ENCODE assay signal across 31 mouse cellular contexts in the genomic region with DNA sequence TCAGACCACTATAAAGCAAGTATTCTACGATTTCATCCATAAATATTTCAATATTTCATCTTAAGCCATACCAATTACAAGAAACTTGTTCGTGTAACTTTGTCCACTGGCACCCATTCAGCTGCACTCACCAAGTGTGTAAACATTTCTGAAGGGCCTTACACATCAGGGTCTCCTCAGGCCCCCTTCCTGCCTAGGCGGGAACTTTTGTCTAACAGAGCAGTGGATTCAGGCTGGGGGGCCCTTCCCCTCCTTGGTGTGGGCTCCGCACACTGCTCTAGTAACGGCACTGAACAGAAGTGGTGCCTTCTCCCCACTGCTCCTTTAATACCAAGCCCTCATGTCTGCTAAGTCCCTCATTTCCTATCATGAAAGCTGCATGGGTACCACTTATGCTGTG.
"Had no signal": no experiment of that assay in that cellular context is flagged by ENCODE, and none has a peak within 500 bp of the region (broad histone marks: within the 10 kb centered on the region; RNA-seq: fewer than 3 reads in every experiment).

No protein-coding gene starts in this region.

- H3K9ac ChIP-seq: heart, embryonic 15.5 days; hindbrain, embryonic 12.5 days; hindbrain, embryonic 13.5 days; hindbrain, embryonic 14.5 days; hindbrain, embryonic 15.5 days; intestine, embryonic 15.5 days; kidney, embryonic 15.5 days had no signal

- H3K27me3 ChIP-seq: heart, embryonic 15.5 days; hindbrain, embryonic 12.5 days; hindbrain, embryonic 13.5 days; hindbrain, embryonic 15.5 days; intestine, embryonic 15.5 days; kidney, embryonic 15.5 days had no signal

- H3K4me2 ChIP-seq: heart, embryonic 11.5 days; heart, embryonic 15.5 days; hindbrain, embryonic 12.5 days; hindbrain, embryonic 13.5 days; hindbrain, embryonic 14.5 days; hindbrain, embryonic 15.5 days; intestine, embryonic 15.5 days; kidney, embryonic 15.5 days had no signal

- H3K4me1 ChIP-seq: intestine, embryonic 15.5 days had no signal

- DNase-seq: heart, postnatal 10 days; heart, postnatal 4 days; kidney, adult 11 months; kidney, adult 18-20 months; kidney, adult 2 months; kidney, adult 8-10 months; kidney, adult 9 months; kidney, postnatal 14 days; kidney, postnatal 25 days; kidney, postnatal 36 days; kidney, postnatal 4 days; layer of hippocampus, adult 9-11 months; layer of hippocampus, postnatal 36 days had no signal

- ATAC-seq: hindbrain, embryonic 16.5 days; hindbrain, postnatal 0 days; inflammation-experienced regulatory T-cells, adult 6 months; intestine, embryonic 15.5 days; intestine, embryonic 16.5 days; intestine, postnatal 0 days had no signal

- H3K9me3 ChIP-seq: heart, embryonic 10.5 days; heart, embryonic 15.5 days; hindbrain, embryonic 10.5 days; hindbrain, embryonic 12.5 days; hindbrain, embryonic 13.5 days; hindbrain, embryonic 15.5 days; intestine, embryonic 15.5 days; kidney, embryonic 15.5 days had no signal

- H3K4me3 ChIP-seq: heart, embryonic 10.5 days; heart, embryonic 15.5 days; hindbrain, embryonic 10.5 days; hindbrain, embryonic 12.5 days; hindbrain, embryonic 13.5 days; hindbrain, embryonic 15.5 days; intestine, embryonic 15.5 days; kidney, embryonic 15.5 days; layer of hippocampus, adult 2 months; left cerebral cortex, adult 2 months had no signal

- H3K27ac ChIP-seq: heart, embryonic 10.5 days; heart, embryonic 15.5 days; hindbrain, embryonic 10.5 days; hindbrain, embryonic 12.5 days; hindbrain, embryonic 13.5 days; hindbrain, embryonic 14.5 days; hindbrain, embryonic 15.5 days; hindbrain, postnatal 0 days; intestine, embryonic 15.5 days; kidney, embryonic 15.5 days; kidney, postnatal 0 days; layer of hippocampus, adult 2 months; left cerebral cortex, adult 2 months had no signal
